Mouse (Mus musculus) hindbrain, embryonic 16.5 days (tissue): ENCODE measurements around the gene Nudt19. TPM values are rescaled to one million over a fixed set of nuclear protein-coding genes. Genes with fewer than 3 reads are reported as not detected.
"Not testable (repeated sequence)": the region's sequence is repeated elsewhere in the genome, so short reads cannot be mapped to it uniquely, and the experiment has no call there.

Source experiments
- ATAC-seq: fragments of 200-750 bp; cut with Nextera tagmentation; 2 replicates; pipeline ENCODE4 v1.8.0; 2017; ENCODE audit warnings: moderate TSS enrichment, moderate library complexity
- H3K27ac ChIP-seq: fragments of 300-500 bp; sonication (generic); 2 replicates; pipeline ENCODE4 v1.5.1; 2014; ENCODE audit warnings: low read depth, mild to moderate bottlenecking, control low read depth, low read length, moderate library complexity
- H3K27me3 ChIP-seq: fragments of 300-500 bp; sonication (generic); replicated peaks from 2 replicates; pipeline ENCODE4 v1.6.1; 2014; ENCODE audit warnings: low read length; ENCODE audit not compliant: control insufficient read depth, insufficient read depth
- H3K36me3 ChIP-seq: fragments of 300-500 bp; sonication (generic); 2 replicates; pipeline ENCODE4 v1.6.1; 2014; ENCODE audit warnings: mild to moderate bottlenecking, low read length, moderate library complexity, mixed read lengths; ENCODE audit not compliant: control insufficient read depth, insufficient read depth
- H3K4me1 ChIP-seq: fragments of 300-500 bp; sonication (generic); 2 replicates; pipeline ENCODE4 v1.6.1; 2014; ENCODE audit warnings: low read depth, low read length; ENCODE audit not compliant: control insufficient read depth, insufficient read depth
- H3K4me2 ChIP-seq: fragments of 300-500 bp; sonication (generic); 2 replicates; pipeline ENCODE4 v1.6.1; 2014; ENCODE audit warnings: mild to moderate bottlenecking, low read length, control low read depth, moderate library complexity
- H3K4me3 ChIP-seq: fragments of 300-500 bp; sonication (generic); 2 replicates; pipeline ENCODE4 v1.5.1; 2014; ENCODE audit warnings: mild to moderate bottlenecking, low read length, control low read depth, moderate library complexity
- H3K9ac ChIP-seq: fragments of 300-500 bp; sonication (generic); 2 replicates; pipeline ENCODE4 v1.6.1; 2014; ENCODE audit warnings: low read depth, mild to moderate bottlenecking, control low read depth, low read length, moderate library complexity
- H3K9me3 ChIP-seq: fragments of 300-500 bp; sonication (generic); 2 replicates; pipeline ENCODE4 v1.6.1; 2014; ENCODE audit warnings: mild to moderate bottlenecking, low read length, moderate library complexity; ENCODE audit not compliant: control insufficient read depth
- WGBS: fragments of 180-500 bp; shearing (Covaris S2); extraction: QIAGEN DNeasy Blood & Tissue Kit; methylation state at CpG from one replicate; pipeline ENCODE4 v1.1.7; 2014; 5-methylcytosine and 5-hydroxymethylcytosine counted together
- polyA plus RNA-seq: library from polyadenylated mRNA; unstranded; fragments of >200 nt; fragmentation: Nextera tagmentation; extraction: Ambion mirVana; gene quantifications from 2 replicates; pipeline ENCODE4 v1.2.1, GENCODE M21; 2015

Nudt19 gene
- polyA plus RNA-seq, 1 experiment from 2014 or later: 129 TPM

DNA sequence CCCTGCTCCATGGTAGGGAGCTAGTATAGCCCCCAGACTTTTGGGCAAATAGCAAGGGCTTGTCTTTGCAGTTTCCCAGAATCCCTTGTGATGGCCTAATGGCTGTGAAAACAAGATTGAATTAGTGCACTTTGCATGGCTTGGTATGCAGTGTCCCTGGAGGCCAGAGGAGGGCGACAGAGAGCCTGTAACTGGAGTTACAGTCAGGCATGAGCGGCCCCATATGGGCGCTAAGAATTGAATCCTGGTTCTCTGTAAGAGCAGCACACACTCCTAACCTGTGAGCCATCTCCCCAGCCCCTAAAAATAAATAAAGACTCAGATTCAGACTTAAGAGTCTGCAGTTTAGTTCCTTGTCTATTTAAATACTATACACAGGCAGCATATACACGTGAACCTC is 23.7 kb upstream of the Nudt19 start:
- 30% methylated on average over 4 of the region's 4 CpGs for WGBS
- no peak for ATAC-seq
- Histone ChIP-seq H3K4me1 (peaks cover 7% of the 10 kb centered on the region), H3K9ac (no peak overlapping the region), H3K4me2 (no peak overlapping the region), H3K27me3 (peaks cover 20% of the 10 kb centered on the region), H3K36me3 (no peaks in the 10 kb centered on the region), H3K9me3 (no peaks in the 10 kb centered on the region), H3K4me3 (no peak overlapping the region), H3K27ac (no peak overlapping the region)

DNA sequence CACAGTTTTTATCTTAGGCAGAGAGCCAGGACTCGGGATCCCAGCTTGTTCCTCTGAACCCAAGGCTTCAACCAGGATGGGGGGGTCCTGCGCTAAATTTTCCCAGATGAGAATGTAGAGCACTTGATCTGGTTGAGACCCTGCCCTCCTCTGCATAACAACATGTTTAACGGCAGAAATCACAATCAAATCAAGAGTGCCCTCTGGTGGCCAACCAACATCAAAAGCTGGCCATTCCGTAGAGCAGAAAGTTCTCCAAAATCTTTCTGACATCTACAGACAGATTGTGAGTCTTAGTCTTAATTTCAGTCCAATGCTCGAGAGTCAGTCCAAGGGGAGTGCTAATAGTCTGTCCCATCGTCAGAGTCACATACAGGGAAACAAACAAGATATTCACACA is 14.8 kb upstream of the Nudt19 start:
- not testable (repeated sequence) for ATAC-seq, H3K27ac ChIP-seq, H3K4me2 ChIP-seq, H3K9me3 ChIP-seq, H3K9ac ChIP-seq, H3K4me3 ChIP-seq, H3K4me1 ChIP-seq, H3K36me3 ChIP-seq, H3K27me3 ChIP-seq
- 22% methylated on average over 6 of the region's 6 CpGs for WGBS

DNA sequence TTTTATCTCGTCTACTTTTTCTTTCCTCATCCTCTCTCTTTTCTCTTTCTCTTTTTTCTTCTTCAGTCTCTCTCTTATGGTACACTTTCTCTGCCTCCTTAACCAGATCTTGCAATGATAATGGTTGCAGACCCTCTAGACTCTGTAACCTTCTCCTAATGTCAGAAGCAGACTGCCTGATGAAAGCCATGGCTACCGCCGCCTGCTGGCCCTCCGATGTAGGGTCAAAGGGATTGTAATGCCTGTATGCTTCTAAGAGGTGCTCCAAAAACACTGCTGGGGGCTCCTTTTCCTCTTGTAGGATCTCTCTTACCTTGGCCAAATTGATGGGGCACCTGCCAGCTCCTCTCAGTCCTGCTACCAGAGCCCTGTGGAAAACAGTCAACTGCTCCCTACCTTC is 13.6 kb upstream of the Nudt19 start:
- not testable (repeated sequence) for H3K27me3 ChIP-seq, ATAC-seq, H3K9me3 ChIP-seq, H3K36me3 ChIP-seq, H3K4me2 ChIP-seq, H3K27ac ChIP-seq, H3K9ac ChIP-seq, H3K4me1 ChIP-seq, H3K4me3 ChIP-seq
- 87% methylated on average over 4 of the region's 4 CpGs for WGBS

DNA sequence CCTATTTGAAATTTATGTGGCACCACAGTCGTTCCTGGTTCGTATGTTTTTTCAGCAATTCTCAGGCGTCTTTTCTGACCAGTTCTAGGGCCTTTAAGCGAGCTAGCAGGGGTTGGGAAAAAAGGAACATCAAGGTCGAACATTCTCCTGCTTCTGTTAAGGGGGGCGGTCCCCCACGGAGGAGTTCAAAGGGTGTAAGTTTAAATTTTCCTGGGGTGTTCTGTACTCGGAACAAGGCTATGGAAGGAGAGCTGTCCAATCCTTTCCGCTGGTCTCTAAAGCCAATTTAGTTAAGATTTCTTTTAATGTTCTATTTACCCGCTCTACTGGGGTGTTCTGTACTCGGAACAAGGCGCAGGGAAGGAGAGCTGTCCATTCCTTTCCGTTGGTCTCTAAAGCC is 9.9 kb upstream of the Nudt19 start:
- H3K27ac ChIP-seq, H3K36me3 ChIP-seq, H3K27me3 ChIP-seq, H3K4me3 ChIP-seq, H3K9me3 ChIP-seq, H3K4me2 ChIP-seq, ATAC-seq, H3K9ac ChIP-seq, H3K4me1 ChIP-seq: not testable (repeated sequence)
- 84% methylated on average over 13 of the region's 13 CpGs for WGBS

DNA sequence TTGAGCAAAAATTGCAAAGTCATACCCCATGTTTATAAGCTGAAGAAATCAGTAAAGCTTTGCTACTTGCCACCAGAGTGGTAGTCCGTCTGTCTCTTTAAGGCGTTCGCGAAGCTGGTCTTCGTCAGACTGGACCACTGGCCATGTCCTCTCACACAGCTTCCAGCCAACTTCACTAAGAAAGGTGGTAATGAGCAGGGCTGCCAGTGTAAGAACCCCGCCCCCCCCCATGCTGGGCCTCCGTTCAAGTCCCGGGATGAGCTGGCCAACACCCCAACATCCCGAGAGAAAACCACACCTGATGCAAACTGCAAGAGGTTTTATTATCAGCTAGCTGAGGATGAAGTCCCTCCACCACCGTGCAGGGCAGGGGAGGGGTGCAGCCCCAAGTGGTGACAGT is 8.8 kb upstream of the Nudt19 start:
- not testable (repeated sequence) for H3K9me3 ChIP-seq, H3K4me3 ChIP-seq, H3K27me3 ChIP-seq, ATAC-seq, H3K27ac ChIP-seq, H3K4me2 ChIP-seq, H3K36me3 ChIP-seq, H3K4me1 ChIP-seq, H3K9ac ChIP-seq
- 86% methylated on average over 10 of the region's 10 CpGs for WGBS

DNA sequence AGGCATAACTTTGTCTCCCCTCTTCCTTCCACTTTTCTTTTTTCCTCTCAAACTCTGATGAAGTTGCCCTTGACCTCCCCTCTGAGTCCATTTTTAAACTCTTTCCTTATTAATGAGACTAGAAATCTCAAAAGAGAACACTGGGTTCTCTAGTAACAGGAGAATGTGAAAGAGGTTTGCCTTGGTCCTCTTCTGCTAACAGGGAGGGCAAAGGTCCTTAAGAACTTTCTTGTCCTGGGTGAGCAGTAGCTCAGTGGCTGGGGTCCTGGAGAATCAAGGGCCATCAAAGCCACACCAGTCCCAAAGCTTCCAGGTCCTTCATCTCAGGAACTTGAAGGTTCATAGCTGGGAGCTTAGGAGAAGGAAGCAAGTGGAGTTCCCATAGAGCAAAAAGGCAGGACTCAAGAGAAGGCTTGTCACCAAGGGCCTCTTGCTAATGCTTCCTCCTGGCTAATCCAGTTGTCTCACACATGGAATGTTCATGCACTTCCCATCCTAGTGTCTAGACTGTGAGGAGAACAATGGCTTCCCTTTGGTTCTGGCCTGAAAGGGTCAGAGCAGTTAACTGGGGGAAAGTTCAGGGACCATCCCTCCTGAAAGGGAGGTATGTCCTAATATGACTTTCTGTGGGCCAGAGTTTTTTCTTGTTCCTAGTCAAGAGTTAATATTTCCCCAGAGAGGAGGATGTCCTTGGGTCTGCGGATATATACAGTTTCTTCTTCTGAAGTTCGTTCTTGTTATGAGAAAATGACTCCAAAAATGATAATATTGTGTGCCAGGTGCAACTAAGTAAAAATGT is 8.2 kb upstream of the Nudt19 start:
- Histone ChIP-seq H3K9ac (no peak overlapping the region), H3K27ac (no peak overlapping the region), H3K9me3 (no peaks in the 10 kb centered on the region), H3K36me3 (no peaks in the 10 kb centered on the region), H3K4me1 (no peaks in the 10 kb centered on the region), H3K4me3 (no peak overlapping the region), H3K27me3 (no peaks in the 10 kb centered on the region), H3K4me2 (no peak overlapping the region)
- 94% methylated on average over 2 of the region's 2 CpGs for WGBS
- ATAC-seq: no peak

DNA sequence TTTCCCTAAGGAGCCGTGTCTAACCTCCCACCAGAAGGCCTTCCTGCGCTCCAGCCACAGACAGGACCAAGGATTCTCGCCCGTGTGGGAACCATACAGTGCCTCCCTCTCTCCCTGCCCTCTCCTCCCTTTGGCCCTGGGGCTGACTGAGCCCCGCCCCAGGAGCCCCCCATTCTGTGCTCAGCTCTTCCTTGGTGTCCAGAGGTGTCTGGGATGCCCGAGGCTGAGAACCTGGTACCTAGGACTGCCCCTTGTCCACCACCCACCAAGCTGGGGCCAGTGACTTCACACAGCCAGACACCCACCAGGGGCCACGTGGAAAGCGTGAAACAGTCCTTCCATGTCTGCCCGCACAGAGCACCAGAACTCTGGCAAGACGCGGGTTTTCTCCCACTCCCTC is 7.0 kb upstream of the Nudt19 start:
- no peak for ATAC-seq
- Histone ChIP-seq H3K9me3 (no peaks in the 10 kb centered on the region), H3K4me2 (no peak overlapping the region), H3K27ac (no peak overlapping the region), H3K4me3 (no peak overlapping the region), H3K4me1 (no peaks in the 10 kb centered on the region), H3K9ac (no peak overlapping the region), H3K36me3 (no peaks in the 10 kb centered on the region), H3K27me3 (no peaks in the 10 kb centered on the region)
- 74% methylated on average over 11 of the region's 11 CpGs for WGBS

DNA sequence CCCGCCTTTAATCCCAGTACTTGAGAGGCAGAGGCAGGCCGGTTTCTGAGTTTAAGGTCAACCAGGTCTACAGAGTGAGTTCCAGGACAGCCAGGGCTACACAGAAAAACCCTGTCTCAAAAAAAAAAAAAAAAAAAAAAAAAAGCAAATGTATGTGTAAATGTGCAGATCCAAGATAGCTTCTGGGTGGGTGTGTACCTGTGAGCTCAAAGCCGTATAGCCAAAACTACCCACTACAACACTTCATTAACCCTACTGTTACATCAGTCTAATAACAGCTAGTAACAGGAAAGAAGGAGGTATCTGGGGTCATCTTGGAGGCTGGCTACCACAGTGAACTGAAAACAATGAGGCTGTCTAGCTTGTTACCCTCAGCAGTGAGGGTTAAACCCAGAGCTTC is 3.7 kb upstream of the Nudt19 start:
- H3K9ac ChIP-seq: no peak overlapping the region
- H3K27ac ChIP-seq: no peak overlapping the region
- WGBS: 93% methylated on average over 3 of the region's 3 CpGs
- H3K9me3 ChIP-seq: no peaks in the 10 kb centered on the region
- H3K4me2 ChIP-seq: no peak overlapping the region
- H3K4me3 ChIP-seq: no peak overlapping the region
- peaks cover 6% of the 10 kb centered on the region; the same call in 1 of the 2 replicates for H3K4me1 ChIP-seq
- no peaks in the 10 kb centered on the region for H3K27me3 ChIP-seq
- ATAC-seq: no peak
- H3K36me3 ChIP-seq: no peaks in the 10 kb centered on the region

DNA sequence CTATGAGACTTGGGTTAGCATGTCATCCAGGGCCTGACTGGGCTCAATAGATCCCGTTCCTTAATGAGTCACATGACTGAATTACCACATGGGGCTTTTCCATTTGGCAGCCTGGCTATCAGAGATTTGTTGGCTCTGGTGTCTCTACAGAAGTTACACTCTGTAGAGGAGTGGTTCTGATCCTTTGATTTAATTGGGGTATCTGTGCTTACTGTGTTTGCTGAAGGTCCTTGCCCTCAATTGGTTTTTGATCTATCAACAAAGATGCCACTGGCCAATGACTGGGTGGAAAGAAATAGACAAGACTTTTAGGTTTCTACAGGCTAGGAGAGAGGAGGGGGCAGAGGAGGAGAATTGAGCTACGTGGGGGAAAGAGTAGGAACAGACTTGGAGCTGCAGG is 2.6 kb upstream of the Nudt19 start:
- no peak for ATAC-seq
- Histone ChIP-seq H3K27ac (no peak overlapping the region), H3K27me3 (no peaks in the 10 kb centered on the region), H3K4me3 (no peak overlapping the region), H3K9me3 (no peaks in the 10 kb centered on the region), H3K4me2 (no peak overlapping the region), H3K9ac (no peak overlapping the region), H3K4me1 (peaks cover 9% of the 10 kb centered on the region), H3K36me3 (no peaks in the 10 kb centered on the region)
- 47% methylated on average over 2 of the region's 2 CpGs for WGBS

DNA sequence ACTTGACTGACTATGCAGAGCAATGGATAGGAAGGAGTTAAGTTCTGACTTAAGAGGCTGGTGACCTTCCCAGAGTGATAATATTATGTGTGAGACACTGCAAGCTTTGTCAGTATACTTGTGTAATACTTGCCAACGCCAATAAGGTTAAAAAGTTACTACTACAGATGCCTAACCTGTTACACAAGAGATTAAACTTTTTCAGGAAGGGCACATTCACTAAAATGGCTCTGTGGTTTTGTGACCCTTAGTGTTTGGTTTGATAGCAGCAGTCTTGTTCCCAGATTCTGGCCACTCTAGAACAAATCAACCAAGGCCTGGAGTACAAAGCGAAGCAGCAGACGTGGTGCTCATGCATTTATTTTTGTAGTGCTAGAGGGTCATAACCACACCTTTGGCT is 1.5 kb upstream of the Nudt19 start:
- Histone ChIP-seq H3K4me3 (no peak overlapping the region), H3K4me1 (peaks cover 9% of the 10 kb centered on the region), H3K4me2 (no peak overlapping the region), H3K9me3 (no peaks in the 10 kb centered on the region), H3K27me3 (no peaks in the 10 kb centered on the region), H3K27ac (no peak overlapping the region), H3K36me3 (no peaks in the 10 kb centered on the region), H3K9ac (no peak overlapping the region)
- 88% methylated on average over 3 of the region's 3 CpGs for WGBS
- ATAC-seq: no peak
